Mouse (Mus musculus) cerebellum, adult 2 months (tissue): Measurements from ENCODE around the gene Ppt2.

Experiments
- CTCF ChIP-seq: fragments of 200-500 bp; IDR thresholded peaks from 2 replicates; pipeline ENCODE4 v1.5.1; 2011; ENCODE audit warnings: low read depth, mild to moderate bottlenecking, control low read depth, low read length, moderate library complexity, borderline replicate concordance; ENCODE audit not compliant: insufficient read depth
- POLR2A ChIP-seq: fragments of 200-500 bp; IDR thresholded peaks from 2 replicates; pipeline ENCODE4 v1.6.1; 2011; ENCODE audit warnings: low read length, control low read depth, borderline replicate concordance; ENCODE audit not compliant: insufficient read depth

GRCm38 (mm10) chr17:34630761-34631301, 2.5 kb upstream of the Ppt2 start:
- TF ChIP-seq CTCF, result no peak
- TF ChIP-seq POLR2A, result no peak
